Mouse (Mus musculus): ENCODE results near the gene Serp2. TPM values are rescaled to one million over a fixed set of nuclear protein-coding genes. Genes with fewer than 3 reads are reported as not detected.

Gene Serp2
- total RNA-seq, 4 experiments from 2014 or later = 0.54 to 1.0 TPM; not detected in 2

GRCm38 (mm10) chr14:76498210-76498609, 58.5 kb downstream of the Serp2 start:
- DNase-seq (ENCODE audit: low spot score) = no peak

- DNase-seq (ENCODE audit: low spot score) = no peak
These were observed 59.5 kb downstream of the Serp2 start for GRCm38 (mm10) chr14:76497187-76497586.

- no peak for DNase-seq (ENCODE audit: low spot score)
These were observed 61.7 kb downstream of the Serp2 start for GRCm38 (mm10) chr14:76495022-76495421.

GRCm38 (mm10) chr14:76489128-76489527, 67.6 kb downstream of the Serp2 start:
- no peak for DNase-seq (ENCODE audit: low spot score)

- no peak for DNase-seq (ENCODE audit: low spot score)
These were observed 68.3 kb downstream of the Serp2 start for GRCm38 (mm10) chr14:76488101-76489044.

GRCm38 (mm10) chr14:76487609-76488008, 69.1 kb downstream of the Serp2 start:
- no peak for DNase-seq (ENCODE audit: low spot score)

- no peak for DNase-seq (ENCODE audit: low spot score)
These were observed 73.0 kb downstream of the Serp2 start for GRCm38 (mm10) chr14:76483701-76484100.

Other genes with a start within 250 kb of the Serp2 start
- gene Tsc22d1, start 141.9 kb downstream of the Serp2 start, total RNA-seq (2022) = 100 to 1,000 TPM; 338 to 435 (median 378) TPM